Mouse (Mus musculus): Measurements from ENCODE around the gene Myo15b.
A peak's percentile ranks its signal among the peaks of the same experiment; 100 is the strongest.

Myo15b gene

DNA sequence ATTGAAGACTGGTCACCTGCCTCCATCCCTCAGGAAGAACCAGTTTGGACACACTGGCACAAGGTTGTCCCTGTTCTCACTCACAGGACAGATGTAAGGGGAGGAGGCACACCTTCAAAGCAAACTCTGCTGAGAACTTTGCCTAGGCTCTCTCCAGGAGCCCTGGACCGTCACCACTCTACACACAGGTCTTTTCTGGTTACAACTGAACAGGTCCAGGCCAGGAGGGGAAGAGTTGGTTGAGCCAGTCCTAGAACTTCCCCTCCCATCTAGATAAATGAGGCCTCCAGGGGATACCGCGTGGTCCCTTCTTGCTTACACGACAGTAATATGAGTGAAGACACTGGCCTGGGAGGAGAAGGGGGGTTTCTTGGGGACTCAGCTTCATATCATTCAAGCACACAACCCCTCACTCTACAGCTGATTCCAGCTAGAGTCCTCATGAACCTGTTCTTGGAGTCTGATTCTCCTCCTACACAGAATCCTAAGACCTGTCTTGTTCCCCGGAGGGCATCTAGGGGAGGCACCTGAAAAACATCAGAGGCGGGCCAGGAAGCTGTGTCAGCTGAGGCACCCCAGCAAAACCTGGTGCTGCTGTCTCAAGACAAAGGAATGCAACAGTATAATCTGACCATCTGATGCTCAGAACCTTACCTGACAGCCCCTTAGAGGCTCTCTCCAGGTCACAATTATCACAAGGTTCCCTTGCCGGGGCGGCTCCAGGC is 46.2 kb downstream of the Myo15b start:
- no peak for DNase-seq

DNA sequence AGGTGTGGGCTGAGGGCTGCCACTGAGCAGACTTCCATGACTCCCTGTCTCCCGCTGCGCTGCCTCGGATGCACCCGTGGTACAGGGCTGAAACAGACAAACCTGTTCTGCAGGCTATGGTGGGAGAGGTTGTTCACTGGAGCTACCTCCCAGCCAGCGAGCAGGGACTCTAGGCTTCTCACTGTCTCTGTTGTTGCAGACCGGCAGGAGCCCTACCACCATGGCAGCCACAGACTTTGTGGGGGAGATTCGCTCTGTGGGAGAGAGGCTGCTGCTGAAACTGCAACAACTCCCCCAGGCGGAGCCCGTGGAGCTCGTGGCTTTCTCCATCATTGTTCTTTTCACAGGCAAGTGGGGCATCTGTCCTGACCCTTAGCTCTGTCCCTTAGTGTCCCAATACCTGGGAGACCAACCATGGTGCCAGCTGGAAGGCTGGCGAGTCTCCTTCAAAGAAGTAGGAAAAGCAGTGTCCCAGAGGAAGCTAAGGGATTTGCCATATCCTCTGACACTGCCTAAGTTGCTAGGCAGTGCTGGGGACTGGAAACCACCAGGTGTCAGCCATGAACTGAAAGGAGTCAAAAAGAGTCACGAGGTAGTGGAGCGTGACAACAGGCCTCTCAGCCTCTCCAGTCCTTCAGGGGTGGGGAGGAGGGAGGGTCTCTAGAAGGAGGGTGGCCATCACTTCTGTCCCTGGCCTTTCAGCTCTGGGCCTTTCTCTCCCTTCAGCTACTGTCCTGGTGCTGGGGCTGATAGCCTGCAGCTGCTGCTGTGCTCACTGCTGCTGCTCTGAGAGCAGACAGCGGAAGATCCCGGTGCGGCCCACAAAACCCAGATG is 47.0 kb downstream of the Myo15b start:
- DNase-seq: no peak

DNA sequence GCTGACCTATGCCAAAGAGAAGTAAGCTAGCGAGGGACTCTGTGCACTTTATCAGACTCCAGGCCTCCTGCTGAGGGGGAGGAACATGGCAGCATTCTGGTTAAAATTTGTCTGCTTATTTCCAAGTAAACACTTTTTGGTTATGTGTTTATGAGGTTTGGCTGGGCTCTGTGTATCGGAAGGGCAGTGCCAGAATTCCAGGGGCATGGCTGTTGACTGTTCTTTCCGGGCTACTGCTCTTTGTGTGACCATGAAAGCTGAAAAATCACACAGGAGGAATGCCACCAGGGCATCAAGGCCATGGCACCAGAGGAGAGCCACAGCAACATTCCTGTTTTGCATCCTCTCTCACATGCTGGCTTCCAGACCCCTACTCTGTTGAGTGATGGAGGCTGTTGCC is 47.9 kb downstream of the Myo15b start:
- DNase-seq: no peak

DNA sequence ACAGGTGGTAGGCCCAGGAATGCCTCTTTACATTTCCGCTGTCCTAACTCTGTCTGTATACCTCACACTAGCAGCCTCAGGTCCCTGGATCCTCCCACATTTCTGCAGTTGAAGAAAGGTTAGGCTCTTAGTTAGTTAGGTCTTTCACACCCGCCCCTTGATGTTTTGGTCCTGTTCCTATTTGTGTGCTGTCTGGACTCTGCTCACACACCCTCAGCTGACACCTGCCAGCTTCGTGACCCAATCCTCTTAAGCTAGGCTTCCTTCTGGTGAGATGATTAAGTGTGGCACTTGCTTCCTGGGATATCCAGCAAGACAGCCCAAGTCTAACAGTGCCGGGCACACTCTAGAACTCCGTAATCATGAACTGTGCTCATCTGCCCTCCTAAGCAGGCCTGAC is 48.3 kb downstream of the Myo15b start:
- DNase-seq: no peak

DNA sequence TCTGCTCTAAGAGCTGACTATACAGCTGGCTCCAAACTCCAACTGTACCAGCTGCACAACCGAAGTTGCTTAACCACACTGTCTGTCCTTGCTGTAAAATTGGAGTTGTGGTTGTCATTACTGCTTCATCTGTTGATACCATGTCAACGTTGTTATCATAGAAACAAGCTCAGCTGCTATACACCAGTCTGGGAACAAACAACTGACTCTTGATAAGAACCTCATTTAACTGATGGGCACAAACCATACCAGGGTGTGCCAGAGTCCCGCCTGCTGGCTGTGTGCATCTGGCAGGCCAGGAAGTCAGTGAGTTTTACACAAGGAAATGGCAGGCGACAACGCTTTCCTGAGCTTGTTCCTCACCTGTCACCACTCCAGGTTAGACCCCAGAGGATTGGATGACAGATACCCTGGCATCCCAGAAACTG is 52.9 kb downstream of the Myo15b start:
- no peak for DNase-seq

DNA sequence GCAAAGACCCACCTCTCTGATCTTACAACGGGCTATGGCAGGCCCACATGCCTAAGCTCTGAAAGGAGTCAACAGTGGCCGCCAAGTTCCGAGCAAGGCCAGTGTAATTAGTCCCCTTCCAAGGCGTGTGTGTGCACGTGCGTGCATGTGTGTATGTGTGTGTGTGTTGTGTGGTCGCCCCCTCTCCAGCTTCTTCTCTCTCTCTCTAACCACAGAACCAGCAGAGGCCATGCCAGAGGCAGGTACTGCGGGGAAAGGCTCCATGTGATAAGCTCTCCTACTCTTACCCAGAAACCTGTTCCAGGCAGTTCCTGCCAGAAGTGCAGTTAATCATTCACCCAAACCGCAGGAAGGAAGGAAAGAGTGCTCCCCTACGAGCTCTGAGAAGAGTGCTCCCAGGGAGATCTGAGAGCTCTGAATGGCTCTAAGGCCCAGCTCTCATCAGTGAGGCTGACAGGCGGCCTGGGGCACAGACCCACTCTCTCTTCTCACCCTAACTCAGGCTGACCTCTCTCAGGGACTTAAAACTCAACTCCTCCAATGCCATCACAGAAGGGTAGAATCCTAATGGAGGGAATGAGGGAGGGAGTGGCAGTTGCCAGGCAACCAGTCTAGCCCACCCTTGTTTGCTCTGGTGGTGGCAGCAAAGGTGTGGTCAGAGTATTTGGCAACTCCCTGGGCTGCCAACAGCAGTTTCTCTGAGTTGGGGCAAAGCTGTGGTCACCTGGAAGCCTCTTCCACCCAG is 53.6 kb downstream of the Myo15b start, which contains the start of gene Smim6:
Smim6 (plus strand) TSS at position 386 of the 745 bp plus-strand sequence.
- no peak for DNase-seq

DNA sequence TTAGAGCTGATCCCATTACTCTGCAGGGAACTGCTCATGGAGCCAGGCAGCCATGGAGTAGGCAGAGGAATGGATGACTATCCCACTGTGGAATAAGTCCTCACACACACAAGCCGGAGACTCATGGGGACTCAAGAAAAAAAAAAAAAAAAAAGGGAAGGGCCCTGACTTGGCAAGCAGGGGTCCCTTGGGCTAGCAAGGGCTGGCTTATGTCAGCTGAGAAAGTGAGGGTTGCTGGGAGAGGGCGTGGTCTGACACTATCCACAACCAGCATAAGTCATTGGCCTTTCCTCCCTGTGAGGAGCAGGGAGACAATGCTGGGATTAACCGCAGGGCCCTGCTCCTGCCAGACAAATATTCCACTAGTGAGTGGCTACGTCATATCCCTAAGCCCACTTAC is 58.4 kb downstream of the Myo15b start:
- no peak for DNase-seq

DNA sequence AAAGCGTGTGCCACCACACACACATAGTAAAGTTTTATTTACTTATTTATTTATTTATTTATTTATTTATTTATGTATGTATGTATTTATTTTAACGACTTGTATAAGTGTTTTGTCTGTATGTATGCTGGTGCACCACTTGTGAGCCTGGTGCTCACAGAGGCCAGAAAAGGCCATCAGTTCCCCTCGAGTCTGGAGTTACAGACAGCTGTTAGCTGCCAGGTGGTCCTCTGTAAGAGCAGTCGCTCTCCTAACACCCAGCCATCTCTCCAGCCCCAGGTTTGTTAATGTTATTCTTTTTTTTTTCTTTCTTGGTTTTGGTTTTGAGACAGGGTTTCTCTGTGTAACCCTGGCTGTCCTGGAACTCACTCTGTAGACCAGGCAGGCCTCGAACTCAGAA is 60.4 kb downstream of the Myo15b start:
- no peak for DNase-seq

DNA sequence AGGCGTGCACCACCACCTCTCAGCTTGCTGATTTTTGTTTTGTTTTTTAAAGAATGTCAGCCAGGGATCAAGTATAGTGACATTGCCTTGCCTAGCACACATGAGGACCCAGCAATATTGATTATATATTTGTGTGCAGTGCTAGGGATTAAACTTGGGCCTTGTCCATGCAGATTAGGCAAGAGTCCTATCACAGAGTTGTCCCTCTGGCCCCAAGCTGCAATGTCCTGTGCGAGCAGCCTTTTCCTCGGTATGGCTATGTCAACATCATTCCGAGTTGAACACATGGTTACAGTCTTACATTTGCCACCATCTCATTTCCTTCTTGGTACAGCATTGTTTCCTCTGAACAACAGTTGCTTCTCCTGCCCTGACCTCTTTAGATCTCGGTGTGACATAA is 60.9 kb downstream of the Myo15b start:
- DNase-seq: no peak

DNA sequence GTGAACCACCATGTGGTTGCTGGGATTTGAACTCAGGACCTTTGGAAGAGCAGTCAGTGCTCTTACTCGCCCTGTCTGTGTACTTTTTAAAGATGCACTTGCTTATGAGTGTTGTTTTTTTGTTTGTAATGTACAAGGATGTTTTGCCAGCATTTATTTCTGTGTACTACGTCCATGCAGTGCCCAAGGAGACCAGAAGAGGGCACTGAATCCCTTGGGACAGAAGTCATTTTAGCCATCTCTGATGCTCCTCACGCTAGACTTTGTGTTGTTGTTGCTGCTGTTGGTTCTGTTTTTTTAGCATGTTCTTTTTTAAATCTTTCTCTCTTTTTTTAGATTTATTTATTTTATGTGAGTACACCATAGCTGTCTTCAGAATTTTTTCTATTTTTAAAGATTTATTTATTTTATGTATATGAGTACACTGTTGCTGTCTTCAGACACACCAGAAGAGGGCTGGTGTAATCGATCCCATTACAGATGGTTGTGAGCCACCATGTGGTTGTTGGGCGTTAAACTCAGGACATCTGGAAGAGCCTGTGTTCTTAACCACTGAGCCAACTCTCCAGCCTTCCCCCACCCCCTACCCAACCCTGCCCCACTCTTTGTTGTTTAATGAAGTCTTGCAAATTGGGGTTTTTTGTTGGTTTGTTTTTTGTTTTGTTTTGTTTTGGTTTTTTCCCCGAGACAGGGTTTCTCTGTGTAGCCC is 62.1 kb downstream of the Myo15b start:
- DNase-seq: peak; percentile 56

DNA sequence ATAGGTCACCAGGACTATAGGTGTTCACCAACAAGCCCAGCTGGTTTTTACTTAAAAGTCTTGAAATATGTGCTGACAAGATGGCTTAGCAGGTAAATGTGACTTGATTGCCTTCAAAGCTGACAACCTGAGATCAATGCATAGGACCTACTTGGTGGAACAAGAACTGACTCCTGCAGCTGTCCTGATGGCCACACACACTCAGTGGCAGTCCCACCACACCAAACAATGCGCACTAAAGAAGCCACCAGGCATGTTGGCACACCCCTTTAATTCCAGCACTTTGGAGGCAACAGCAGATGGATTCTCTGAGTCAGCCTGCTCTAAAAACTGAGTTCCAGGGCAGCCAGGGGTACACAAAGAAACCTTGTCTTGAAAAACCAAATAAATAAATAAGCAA is 63.8 kb downstream of the Myo15b start:
- no peak for DNase-seq

DNA sequence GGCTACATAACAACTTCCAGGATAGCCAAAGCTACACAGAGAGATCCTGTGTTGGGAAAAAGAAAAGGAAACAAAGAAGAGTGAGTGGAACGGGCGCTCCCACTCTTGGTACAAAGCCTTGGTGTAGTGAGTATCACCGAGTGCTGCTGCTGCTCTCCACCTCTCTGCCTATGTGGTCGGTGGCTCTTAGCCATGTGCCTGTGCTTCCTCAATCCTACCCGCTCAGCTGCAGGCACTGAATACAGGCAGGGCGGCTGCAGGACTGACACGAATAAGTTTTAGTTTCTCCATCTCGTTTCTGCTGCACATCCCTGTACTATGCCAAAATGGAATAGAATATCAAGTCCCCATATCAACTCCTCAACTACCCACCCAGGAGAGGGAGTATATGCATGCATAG is 70.8 kb downstream of the Myo15b start:
- DNase-seq: no peak

DNA sequence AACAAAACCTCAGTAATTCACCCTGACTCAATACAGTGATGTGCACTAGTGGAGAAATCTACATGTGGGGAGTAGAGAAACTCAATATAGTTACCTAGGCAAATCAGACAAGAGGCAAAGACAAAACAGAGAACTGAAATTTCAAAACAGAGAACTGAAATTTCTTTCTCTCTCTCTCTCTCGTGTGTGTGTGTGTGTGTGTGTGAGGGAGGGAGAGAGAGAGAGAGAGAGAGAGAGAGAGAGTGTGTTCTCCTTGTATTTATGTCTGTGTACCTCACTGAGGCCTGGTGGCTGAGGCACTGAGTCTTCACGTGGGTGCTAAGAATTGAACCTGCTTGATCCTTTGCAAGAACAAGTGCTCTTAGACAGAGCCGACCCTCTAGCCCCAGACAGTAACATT is 71.6 kb downstream of the Myo15b start:
- DNase-seq: no peak

DNA sequence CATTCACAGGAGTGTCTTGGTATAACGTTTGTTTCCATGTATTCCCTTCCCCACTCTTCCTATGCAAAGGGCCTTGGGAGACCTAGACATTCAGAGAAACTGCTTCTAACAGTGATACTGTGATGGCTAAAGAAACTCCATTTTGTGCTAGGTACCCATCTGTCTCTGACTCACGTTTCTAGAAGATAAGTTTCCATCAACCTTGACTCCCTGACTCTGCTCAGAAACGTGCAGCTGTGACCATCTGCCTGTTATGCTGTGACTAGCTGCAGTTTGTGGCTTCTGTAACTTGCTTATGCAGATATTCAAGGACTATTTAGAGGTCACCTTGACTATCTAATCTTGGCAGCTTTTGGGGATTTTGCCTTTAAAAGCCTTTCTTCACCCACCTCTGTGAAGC is 73.0 kb downstream of the Myo15b start:
- DNase-seq: no peak

DNA sequence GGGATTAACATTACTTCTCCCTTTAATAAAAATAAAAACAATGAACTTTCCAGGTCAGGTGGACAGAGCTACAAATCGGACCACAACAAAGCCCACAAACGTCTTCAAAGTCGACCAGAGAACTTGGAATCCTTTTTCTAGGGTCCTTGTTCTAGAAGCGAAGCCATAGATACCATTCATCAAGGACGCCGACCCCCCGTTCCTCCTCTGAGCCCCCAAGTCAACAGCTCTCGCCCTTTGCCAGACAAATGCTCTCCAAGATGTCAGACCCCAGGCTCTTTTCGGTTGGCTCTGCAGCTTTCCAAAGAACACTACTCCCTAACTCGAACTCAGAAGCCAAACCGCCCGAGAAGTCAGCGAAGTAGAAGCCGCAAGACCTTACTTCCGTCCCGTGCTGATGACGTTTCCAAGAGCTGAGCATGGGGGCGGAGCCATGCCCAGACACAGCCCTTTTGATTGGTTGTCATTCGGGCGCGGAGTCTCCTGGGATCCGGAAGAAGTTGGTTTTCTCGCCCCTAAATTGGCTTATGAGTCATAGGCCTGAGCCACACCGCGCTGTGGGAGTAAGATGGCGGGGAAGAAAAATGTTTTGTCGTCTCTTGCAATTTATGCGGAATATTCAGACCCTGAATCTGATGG is 75.0 kb downstream of the Myo15b start, which contains the start of the genes Sap30bp and Recql5:
Sap30bp (plus strand) TSS at position 175 of the 639 bp plus-strand sequence.
Recql5 (minus strand) TSS at position 370 of the 639 bp plus-strand sequence.
- peak; percentile 97 for DNase-seq

DNA sequence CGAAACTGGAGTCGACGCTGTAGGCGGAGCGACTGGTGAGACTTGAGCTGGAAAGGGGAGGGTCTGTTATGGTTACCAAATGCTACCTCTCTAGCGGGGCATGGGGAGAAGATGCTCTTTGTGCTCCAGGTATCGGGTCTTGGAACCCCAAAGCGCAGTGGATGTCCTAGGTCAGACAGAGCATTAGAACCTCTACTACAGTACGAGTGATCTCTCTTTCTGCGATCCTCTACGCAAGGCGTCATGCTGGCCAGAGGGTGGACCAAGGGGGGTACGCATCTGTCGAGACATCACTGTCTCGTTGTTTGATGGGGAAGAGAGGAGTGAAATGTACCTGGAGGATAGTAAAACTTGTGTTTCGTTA is 75.5 kb downstream of the Myo15b start:
- no peak for DNase-seq

DNA sequence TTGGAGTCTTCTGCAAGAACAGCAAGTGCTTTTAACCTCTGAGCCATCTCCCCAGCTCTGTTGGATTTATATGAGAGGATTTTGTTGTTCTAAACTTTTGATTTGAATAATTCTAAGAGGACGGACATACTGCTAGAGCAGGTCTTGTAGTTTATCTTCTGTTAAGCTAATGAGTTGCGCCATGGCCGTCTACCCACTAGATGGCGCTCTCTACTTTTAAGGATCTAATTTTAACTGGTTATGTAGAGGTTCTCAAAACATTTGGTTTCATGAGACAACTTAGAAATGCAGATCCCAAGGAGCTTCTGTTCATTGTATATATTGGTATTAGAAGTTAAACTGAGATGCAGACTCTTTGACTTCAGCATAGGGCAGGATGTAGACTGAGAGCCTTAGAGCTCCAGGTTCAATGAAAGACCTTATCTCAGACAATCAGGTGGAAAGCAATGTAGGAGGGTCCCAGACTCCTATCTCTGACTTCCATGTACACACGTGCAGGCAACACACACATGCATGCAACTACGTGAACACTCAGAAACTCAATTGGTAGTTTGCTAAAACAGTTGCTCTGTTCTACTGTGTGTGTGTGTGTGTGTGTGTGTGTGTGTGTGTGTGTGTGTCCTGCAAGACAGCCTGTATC is 81.6 kb downstream of the Myo15b start:
- DNase-seq: peak; percentile 72

DNA sequence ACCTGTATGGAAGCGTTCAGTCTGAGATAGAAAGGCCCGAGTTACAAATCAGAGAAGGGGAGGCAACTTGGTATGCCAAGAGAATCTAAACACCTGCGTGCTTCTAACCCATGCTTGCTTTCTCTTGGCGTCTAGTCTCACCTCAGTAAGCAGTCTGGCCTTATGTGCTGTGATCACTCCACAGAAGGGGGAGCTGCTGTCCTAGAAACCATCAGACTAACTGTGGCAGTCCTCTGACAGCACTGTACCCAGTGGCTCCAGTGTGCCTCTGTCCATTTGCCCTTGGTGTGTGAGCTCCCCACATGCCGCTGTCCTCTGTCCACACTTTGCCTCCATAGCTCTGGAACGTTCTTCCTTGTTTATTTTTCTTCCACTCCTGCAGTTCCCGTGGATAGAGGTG is 83.8 kb downstream of the Myo15b start:
- no peak for DNase-seq

Data from cerebellum, adult 8-10 months (tissue).